Mouse (Mus musculus): Measurements from ENCODE around the gene Spop.

Spop gene

DNA sequence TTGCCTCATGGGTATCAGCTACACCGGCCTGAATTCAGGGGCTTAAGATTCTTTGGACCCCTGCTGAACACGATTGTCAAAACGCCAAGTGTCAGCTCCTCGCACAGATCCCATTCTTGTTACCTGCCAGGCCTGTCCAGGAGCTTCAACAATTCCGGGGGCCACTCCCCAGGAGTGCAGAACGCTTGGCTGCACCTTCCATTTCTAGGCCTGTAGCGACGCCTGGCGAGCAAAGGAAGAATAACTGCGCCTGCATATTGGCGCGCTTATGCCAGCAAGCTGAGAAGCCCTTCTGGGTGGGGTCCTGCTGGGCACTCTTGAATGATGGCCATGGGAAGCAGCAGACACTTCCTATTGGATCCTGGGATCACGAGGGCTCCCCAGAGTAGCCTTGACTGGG lies 107.7 kb downstream of the Spop start:
- DNase-seq = peak; percentile 79 to 85

DNA sequence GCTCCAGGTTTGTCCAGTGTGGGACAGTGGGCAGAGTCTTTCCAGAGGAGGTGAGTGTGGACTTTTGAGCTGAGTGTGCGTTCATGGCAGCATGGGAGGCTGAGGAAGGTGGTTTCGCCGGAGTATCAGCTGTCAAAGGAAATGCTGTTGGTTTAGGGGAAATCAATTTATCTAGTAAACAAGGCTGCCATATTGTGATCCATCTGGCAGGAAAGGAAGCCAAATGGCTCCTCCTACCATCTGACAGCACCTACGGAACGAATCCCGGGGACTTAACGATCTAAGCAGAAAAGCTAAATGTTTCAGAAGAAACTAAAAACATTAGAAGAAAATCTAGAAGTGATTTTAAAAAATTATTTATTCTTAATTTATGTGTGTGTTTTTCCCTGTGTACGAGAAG lies 113.4 kb downstream of the Spop start:
- no peak for DNase-seq

DNA sequence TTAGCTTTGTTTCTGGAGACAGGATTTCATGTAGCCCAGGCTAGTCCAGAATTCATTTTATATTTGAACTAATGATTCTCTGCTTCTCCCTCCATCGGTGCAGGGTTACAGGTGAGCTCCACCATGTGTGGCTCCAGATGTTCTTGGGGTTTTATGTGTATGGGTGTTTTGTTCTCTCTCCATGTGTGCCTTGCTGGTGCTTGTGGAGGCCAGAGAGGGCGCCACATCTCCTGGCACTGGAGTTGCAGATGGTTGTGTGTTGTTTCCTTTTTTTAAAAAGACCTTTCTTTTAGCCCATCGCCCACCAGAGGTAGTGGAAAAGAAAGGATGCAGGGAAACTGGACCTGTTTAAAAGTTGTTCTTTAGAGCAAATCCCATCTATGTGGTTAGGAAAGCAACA lies 114.4 kb downstream of the Spop start:
- DNase-seq = no peak

DNA sequence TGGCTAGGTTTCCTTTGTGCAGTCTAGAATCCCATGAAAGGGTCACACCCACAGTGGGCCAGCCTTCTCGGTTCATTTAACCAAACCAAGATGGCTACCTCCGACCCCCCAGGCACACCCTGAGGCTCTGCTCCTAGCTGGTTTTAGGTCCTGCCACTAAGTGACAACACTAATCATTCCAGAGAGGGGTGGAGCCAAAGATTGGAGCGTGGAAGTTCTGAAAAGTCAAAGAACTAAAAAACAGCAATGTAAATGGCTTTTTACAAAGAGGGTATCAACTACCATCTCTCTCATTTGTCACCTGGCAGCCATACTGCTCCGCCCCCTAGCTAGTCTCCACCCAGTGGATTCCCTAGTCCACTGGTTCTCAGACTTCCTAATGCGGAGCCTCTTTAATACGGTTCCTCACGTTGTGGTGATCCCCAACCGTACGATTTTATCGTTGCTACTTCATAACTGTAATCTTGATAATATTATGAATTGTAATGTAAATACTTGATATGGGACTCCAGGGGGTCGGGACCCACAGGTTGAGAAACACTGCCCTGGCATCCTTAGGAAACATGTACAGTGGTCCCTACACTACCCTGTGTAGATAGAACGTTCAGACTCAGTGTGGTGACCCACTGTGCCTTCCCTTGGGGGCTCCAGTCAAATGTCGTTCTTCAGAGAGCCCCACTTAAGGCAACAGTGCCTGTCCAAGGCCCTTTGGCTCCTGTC lies 118.6 kb downstream of the Spop start:
- DNase-seq = no peak

DNA sequence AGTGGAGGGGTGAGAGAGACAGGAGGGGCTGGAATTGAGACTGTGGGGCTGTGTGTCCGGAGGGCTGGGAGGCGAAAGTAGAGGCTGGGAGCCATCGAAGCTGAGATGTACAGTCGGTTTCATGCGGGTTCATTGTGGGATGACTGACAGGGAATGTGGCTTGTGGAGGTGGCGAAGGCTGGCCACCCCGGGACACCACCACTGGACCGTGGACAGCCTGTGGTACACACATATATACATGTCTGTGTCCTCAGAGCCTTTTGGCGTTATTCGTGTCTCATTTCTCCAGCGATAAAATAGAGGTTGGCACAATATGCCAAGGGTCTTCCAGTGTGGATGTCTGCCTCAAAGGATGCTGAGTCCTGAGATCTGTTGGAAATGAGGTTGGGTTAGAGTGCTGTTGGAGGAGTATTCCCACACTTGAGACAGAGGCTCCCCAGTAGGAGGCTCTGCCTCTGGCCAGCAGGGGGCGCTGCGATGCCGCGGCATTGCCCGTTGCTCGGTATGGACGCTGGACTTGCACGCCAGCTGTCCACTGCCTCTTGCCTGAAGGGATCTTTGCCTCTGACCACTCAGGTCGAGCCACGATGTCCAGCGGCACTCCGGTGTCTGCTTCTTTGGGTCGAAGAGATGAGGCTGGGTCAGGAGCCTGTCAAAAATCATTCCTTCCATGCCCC lies 119.7 kb downstream of the Spop start:
- DNase-seq = peak; percentile 87 to 91

DNA sequence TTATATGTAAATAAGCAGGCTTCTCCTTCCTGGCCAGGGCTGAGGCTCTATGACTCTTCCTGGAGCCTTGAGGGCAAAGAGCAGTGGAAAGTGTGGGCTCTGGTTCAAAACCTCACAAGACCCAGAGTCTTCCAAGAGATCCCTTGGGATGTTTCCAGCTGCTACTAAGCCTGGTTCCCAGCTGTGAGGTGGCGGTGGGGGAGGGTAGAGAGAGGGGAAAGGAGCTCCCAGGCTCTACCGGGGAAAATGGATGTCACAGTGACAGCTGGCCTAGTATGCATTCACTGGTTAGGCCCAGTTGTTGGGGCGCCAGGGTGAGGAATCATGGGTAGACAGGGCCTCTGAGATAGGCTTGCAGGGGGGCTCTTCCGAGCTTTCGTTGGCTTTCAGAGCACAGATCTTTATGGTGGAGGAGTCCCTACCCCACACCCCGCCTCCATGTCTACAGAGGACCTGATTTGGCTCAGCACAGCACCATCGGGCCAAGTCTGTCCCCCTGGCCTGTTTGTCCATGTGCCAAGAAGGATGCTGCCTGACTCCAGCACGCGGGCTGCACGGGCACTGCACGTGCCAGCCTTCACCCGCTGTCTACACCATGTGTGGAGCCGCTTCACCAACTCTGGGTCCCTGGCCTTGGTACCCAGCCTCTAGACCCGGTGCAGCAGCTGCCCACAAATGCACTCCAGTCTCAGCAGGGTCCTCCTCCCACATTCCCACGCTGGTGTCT lies 124.7 kb downstream of the Spop start:
- DNase-seq = peak; percentile 22 to 54

DNA sequence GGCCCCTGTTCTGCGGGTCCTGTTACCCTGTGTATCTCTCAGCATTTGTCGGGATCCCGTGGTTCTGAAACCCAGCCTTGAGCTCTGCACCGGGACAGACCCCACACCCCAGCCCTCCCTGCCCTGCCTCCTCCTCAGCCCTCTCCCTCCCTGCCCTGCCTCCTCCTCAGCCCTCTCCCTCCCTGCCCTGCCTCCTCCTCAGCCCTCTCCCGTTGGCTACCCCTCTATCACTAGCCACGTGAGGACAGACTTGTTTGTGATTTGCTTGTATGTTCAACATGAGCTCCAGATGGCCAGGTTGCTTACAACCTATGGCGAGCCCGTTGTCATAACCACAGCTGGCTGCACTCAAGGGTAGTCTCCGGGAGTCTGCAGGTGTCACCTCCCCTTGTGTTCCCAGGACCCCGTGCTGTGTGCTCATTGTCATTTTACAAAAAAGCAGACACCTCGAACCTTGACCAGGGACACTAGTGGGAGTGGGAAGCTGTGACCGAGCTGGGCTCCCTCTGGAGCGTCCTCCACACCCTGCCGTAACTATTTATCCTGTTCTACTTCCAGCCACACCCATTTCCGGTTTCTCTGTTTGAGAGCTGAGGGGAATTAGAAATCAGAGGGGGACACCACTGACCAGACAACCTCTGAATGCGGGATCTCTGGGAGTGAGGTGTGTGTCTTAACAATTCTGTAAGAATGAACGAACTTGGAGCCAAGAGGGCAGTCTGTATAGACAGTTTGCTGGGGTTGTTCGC lies 126.9 kb downstream of the Spop start:
- DNase-seq = no peak
